Mouse (Mus musculus): ENCODE measurements around the gene Ubxn11.

DNA sequence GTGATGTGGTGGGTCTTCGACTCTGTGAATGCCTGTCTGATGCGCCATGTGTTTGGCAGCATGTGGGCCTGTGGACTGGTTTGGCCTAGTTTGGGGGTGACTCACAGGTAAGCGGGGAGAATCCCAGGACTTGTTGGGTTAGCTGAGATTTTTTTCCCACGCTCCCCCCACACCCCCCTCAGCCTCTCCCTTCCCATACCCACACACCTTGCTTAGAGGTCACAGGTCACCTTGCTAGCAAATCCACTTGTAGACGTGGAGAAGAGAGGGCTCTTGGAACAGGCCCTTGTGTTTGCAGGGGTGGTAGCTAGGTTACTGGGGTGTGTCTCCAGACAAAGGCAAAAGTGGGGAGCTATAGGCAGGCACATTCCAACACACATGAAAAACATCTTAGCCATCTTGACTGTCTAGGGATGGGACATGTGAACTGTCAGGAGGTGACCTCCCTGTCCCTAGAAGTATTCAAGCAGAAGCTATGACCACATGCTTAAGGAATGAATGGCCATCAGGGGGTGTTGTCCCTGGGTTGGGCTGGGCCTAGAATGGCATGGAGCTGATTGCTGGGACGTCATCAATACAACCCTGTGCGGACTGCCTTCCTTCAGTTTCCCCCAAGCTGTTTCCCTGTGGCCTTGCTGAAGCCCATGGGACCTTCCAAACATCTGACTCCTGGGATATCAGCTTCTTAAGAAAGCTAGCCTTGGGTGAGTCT is 34.4 kb upstream of the Ubxn11 start:
- no peak for TF ChIP-seq HCFC1 (IDR thresholded peaks at IDR 0.05; ENCODE audit: borderline replicate concordance, insufficient read depth, low read length)
- TF ChIP-seq ZNF384 (IDR thresholded peaks at IDR 0.05; ENCODE audit: low read depth, low read length): no peak

Measured in ES-E14 (cell line).